Mouse (Mus musculus) cerebellum, adult 18-20 months (tissue): ENCODE data around the gene Slc11a2.

Experiments
- DNase-seq, 2 experiments: peaks; one replicate each; pipeline ENCODE4 v3.0.0; 2021

Gene Slc11a2

GRCm38 (mm10) chr15:100424396-100425122, at the start of gene Slc11a2:
Gene Slc11a2, minus strand, starts transcription at chr15:100425072.
- no peak for DNase-seq

GRCm38 (mm10) chr15:100473926-100474503, 49.1 kb upstream of the Slc11a2 start:
- DNase-seq: no peak

- no peak for DNase-seq
Observed at GRCm38 (mm10) chr15:100470037-100470436, 45.2 kb upstream of the Slc11a2 start.

GRCm38 (mm10) chr15:100469189-100469545, 44.3 kb upstream of the Slc11a2 start:
- no peak for DNase-seq

GRCm38 (mm10) chr15:100468295-100469188, 43.7 kb upstream of the Slc11a2 start, which contains the start of gene Letmd1:
Gene Letmd1, plus strand, starts transcription at chr15:100469023.
- peak; percentile 81 to 86 for DNase-seq

- no peak for DNase-seq
Observed at GRCm38 (mm10) chr15:100467738-100468137, 42.9 kb upstream of the Slc11a2 start.

GRCm38 (mm10) chr15:100465432-100465831, 40.6 kb upstream of the Slc11a2 start:
- no peak for DNase-seq

GRCm38 (mm10) chr15:100463712-100464111, 38.8 kb upstream of the Slc11a2 start:
- peak; percentile 64 to 70 for DNase-seq

GRCm38 (mm10) chr15:100462086-100462485, 37.2 kb upstream of the Slc11a2 start:
- no peak for DNase-seq

- no peak for DNase-seq
Observed at GRCm38 (mm10) chr15:100461646-100462045, 36.8 kb upstream of the Slc11a2 start.

GRCm38 (mm10) chr15:100460942-100461341, 36.1 kb upstream of the Slc11a2 start:
- no peak for DNase-seq

- peak; percentile 63 to 71 for DNase-seq
Observed at GRCm38 (mm10) chr15:100458055-100458454, 33.2 kb upstream of the Slc11a2 start.

- peak; percentile 72 to 83 for DNase-seq
Observed at GRCm38 (mm10) chr15:100457340-100457739, 32.5 kb upstream of the Slc11a2 start.

- DNase-seq: no peak
Observed at GRCm38 (mm10) chr15:100456356-100456991, 31.6 kb upstream of the Slc11a2 start.

- DNase-seq: no peak
Observed at GRCm38 (mm10) chr15:100452486-100452885, 27.6 kb upstream of the Slc11a2 start.

- peak; percentile 50 to 52 for DNase-seq
Observed at GRCm38 (mm10) chr15:100451245-100451644, 26.4 kb upstream of the Slc11a2 start.

- no peak for DNase-seq
Observed at GRCm38 (mm10) chr15:100449495-100449894, 24.6 kb upstream of the Slc11a2 start.

- no peak for DNase-seq
Observed at GRCm38 (mm10) chr15:100448572-100448971, 23.7 kb upstream of the Slc11a2 start.

- no peak for DNase-seq
Observed at GRCm38 (mm10) chr15:100446887-100447286, 22.0 kb upstream of the Slc11a2 start.

- peak; percentile 77 to 88 for DNase-seq
Observed at GRCm38 (mm10) chr15:100443126-100443922, 18.5 kb upstream of the Slc11a2 start.

- DNase-seq: no peak
Observed at GRCm38 (mm10) chr15:100436518-100436917, 11.6 kb upstream of the Slc11a2 start.

- DNase-seq: no peak
Observed at GRCm38 (mm10) chr15:100436112-100436511, 11.2 kb upstream of the Slc11a2 start.
